Mouse (Mus musculus) liver, adult 2 months (tissue): ENCODE measurements around the gene Eif4g3. TPM values are rescaled to one million over a fixed set of nuclear protein-coding genes. Genes with fewer than 3 reads are reported as not detected.

ENCODE experiments used
- DNase-seq: peaks from one replicate; pipeline ENCODE4 v3.0.0-alpha.2; 2011; ENCODE audit warnings: low read depth, low spot score; ENCODE audit errors: extremely low read depth
- H3K27ac ChIP-seq: fragments of 200-500 bp; replicated peaks from 2 replicates; pipeline ENCODE4 v1.5.1; 2012; ENCODE audit warnings: low read depth, mild to moderate bottlenecking, control low read depth, inconsistent platforms, low read length; ENCODE audit not compliant: insufficient read depth
- H3K27me3 ChIP-seq: fragments of 200-500 bp; 2 replicates; pipeline ENCODE4 v1.6.1; 2012; ENCODE audit warnings: mild to moderate bottlenecking, moderate library complexity, low read length, inconsistent platforms; ENCODE audit not compliant: control insufficient read depth, insufficient read depth
- H3K36me3 ChIP-seq: fragments of 200-500 bp; 2 replicates; pipeline ENCODE4 v1.6.1; 2012; ENCODE audit warnings: low read length, inconsistent platforms; ENCODE audit not compliant: control insufficient read depth, insufficient read depth
- H3K4me1 ChIP-seq: fragments of 200-500 bp; 2 replicates; pipeline ENCODE4 v1.6.1; 2011; ENCODE audit warnings: low read length; ENCODE audit not compliant: control insufficient read depth, insufficient read depth
- H3K4me3 ChIP-seq: fragments of 200-500 bp; 2 replicates; pipeline ENCODE4 v1.5.1; 2011; ENCODE audit warnings: low read depth, mild to moderate bottlenecking, control low read depth, low read length, moderate library complexity; ENCODE audit not compliant: insufficient read depth
- H3K79me2 ChIP-seq: fragments of 200-500 bp; 2 replicates; pipeline ENCODE4 v1.6.1; 2012; ENCODE audit warnings: inconsistent platforms, mild to moderate bottlenecking, low read length, moderate library complexity; ENCODE audit not compliant: control insufficient read depth, insufficient read depth
- H3K9ac ChIP-seq: fragments of 200-500 bp; 2 replicates; pipeline ENCODE4 v1.6.1; 2012; ENCODE audit warnings: low read depth, mild to moderate bottlenecking, control low read depth, inconsistent platforms, low read length
- CTCF ChIP-seq: fragments of 200-500 bp; IDR thresholded peaks from 2 replicates; pipeline ENCODE4 v1.5.1; 2011; ENCODE audit warnings: low read depth, low read length, control low read depth
- POLR2A ChIP-seq: fragments of 200-500 bp; IDR thresholded peaks from 2 replicates; pipeline ENCODE4 v1.6.1; 2011; ENCODE audit warnings: low read length, control low read depth; ENCODE audit not compliant: insufficient read depth; ENCODE audit errors: extremely low read depth
- WGBS: fragments of 180-500 bp; shearing (Covaris S2); methylation state at CpG from one replicate; pipeline ENCODE4 v1.1.7; 2018; 5-methylcytosine and 5-hydroxymethylcytosine counted together
- polyA plus RNA-seq: library from polyadenylated mRNA; depleted of rRNA; stranded (reverse); fragments of >200 nt; gene quantifications from 2 replicates; pipeline ENCODE4 v1.2.3, GENCODE M21; 2012
- total RNA-seq: library from RNA; depleted of rRNA; stranded (reverse); fragments of >200 nt; gene quantifications from 2 replicates; pipeline ENCODE4 v1.2.3, GENCODE M21; 2014

The Eif4g3 gene
- total and polyA plus RNA-seq, 2 experiments = 9.7 to 17.0 TPM

- no peaks in the 10 kb centered on the region for H3K4me1 ChIP-seq
- H3K27me3 ChIP-seq = no peaks in the 10 kb centered on the region
- TF ChIP-seq POLR2A (no peak), CTCF (no peak)
- no peaks in the 10 kb centered on the region for H3K79me2 ChIP-seq
- H3K36me3 ChIP-seq = peaks cover 30% of the 10 kb centered on the region; the same call in 1 of the 2 replicates
- H3K4me3 ChIP-seq = no peak overlapping the region
- no peak overlapping the region for H3K27ac ChIP-seq
- H3K9ac ChIP-seq = no peak overlapping the region
- WGBS = 83% methylated on average over 2 of the region's 2 CpGs
- no peak for DNase-seq
These were observed 171.0 kb downstream of the Eif4g3 start for GRCm38 (mm10) chr4:138163836-138164235.

- TF ChIP-seq CTCF (no peak), POLR2A (no peak)
- no peak for DNase-seq
- no peak overlapping the region for H3K9ac ChIP-seq
- 94% methylated on average over 2 of the region's 2 CpGs for WGBS
- H3K79me2 ChIP-seq = no peaks in the 10 kb centered on the region
- no peak overlapping the region for H3K27ac ChIP-seq
- no peaks in the 10 kb centered on the region for H3K4me1 ChIP-seq
- H3K36me3 ChIP-seq = peaks cover 28% of the 10 kb centered on the region; the same call in 1 of the 2 replicates
- H3K4me3 ChIP-seq = no peak overlapping the region
- no peaks in the 10 kb centered on the region for H3K27me3 ChIP-seq
These were observed 172.0 kb downstream of the Eif4g3 start for GRCm38 (mm10) chr4:138164860-138165259.

- DNase-seq = no peak
- Histone ChIP-seq H3K4me1 (no peaks in the 10 kb centered on the region), H3K27ac (no peak overlapping the region), H3K4me3 (no peak overlapping the region), H3K27me3 (no peaks in the 10 kb centered on the region), H3K9ac (no peak overlapping the region), H3K36me3 (peaks cover 25% of the 10 kb centered on the region; the same call in 1 of the 2 replicates), H3K79me2 (no peaks in the 10 kb centered on the region)
- 93% methylated on average over 10 of the region's 10 CpGs for WGBS
- TF ChIP-seq CTCF (no peak), POLR2A (no peak)
These were observed 173.7 kb downstream of the Eif4g3 start for GRCm38 (mm10) chr4:138166519-138166918.

- Histone ChIP-seq H3K9ac (no peak overlapping the region), H3K4me3 (no peak overlapping the region), H3K27me3 (no peaks in the 10 kb centered on the region), H3K4me1 (no peaks in the 10 kb centered on the region), H3K27ac (no peak overlapping the region), H3K36me3 (peaks cover 36% of the 10 kb centered on the region; the same call in 1 of the 2 replicates), H3K79me2 (no peaks in the 10 kb centered on the region)
- no peak for TF ChIP-seq CTCF
- TF ChIP-seq POLR2A = no peak
- 90% methylated on average over 3 of the region's 3 CpGs for WGBS
- DNase-seq = no peak
These were observed 175.3 kb downstream of the Eif4g3 start for GRCm38 (mm10) chr4:138168162-138168561.

GRCm38 (mm10) chr4:138169420-138169819 is 176.6 kb downstream of the Eif4g3 start:
- WGBS = 87% methylated on average over 4 of the region's 4 CpGs

GRCm38 (mm10) chr4:138172686-138173085 is 179.9 kb downstream of the Eif4g3 start:
- peaks cover 46% of the 10 kb centered on the region for H3K36me3 ChIP-seq
- H3K79me2 ChIP-seq = no peaks in the 10 kb centered on the region
- no peak overlapping the region for H3K4me3 ChIP-seq
- TF ChIP-seq POLR2A (no peak), CTCF (no peak)
- H3K9ac ChIP-seq = no peak overlapping the region
- WGBS = 88% methylated on average over 4 of the region's 4 CpGs
- no peak for DNase-seq
- H3K27me3 ChIP-seq = no peaks in the 10 kb centered on the region
- H3K4me1 ChIP-seq = no peaks in the 10 kb centered on the region
- H3K27ac ChIP-seq = no peak overlapping the region

More at GRCm38 (mm10) chr4:138169420-138169819, 176.6 kb downstream of the Eif4g3 start:
- H3K4me1 ChIP-seq = no peaks in the 10 kb centered on the region
- no peaks in the 10 kb centered on the region for H3K79me2 ChIP-seq
- H3K27me3 ChIP-seq = no peaks in the 10 kb centered on the region
- H3K27ac ChIP-seq = no peak overlapping the region
- TF ChIP-seq POLR2A = no peak
- no peak for TF ChIP-seq CTCF
- H3K36me3 ChIP-seq = peaks cover 37% of the 10 kb centered on the region
- H3K9ac ChIP-seq = no peak overlapping the region
- H3K4me3 ChIP-seq = no peak overlapping the region
- DNase-seq = no peak
